In the genomic region with DNA sequence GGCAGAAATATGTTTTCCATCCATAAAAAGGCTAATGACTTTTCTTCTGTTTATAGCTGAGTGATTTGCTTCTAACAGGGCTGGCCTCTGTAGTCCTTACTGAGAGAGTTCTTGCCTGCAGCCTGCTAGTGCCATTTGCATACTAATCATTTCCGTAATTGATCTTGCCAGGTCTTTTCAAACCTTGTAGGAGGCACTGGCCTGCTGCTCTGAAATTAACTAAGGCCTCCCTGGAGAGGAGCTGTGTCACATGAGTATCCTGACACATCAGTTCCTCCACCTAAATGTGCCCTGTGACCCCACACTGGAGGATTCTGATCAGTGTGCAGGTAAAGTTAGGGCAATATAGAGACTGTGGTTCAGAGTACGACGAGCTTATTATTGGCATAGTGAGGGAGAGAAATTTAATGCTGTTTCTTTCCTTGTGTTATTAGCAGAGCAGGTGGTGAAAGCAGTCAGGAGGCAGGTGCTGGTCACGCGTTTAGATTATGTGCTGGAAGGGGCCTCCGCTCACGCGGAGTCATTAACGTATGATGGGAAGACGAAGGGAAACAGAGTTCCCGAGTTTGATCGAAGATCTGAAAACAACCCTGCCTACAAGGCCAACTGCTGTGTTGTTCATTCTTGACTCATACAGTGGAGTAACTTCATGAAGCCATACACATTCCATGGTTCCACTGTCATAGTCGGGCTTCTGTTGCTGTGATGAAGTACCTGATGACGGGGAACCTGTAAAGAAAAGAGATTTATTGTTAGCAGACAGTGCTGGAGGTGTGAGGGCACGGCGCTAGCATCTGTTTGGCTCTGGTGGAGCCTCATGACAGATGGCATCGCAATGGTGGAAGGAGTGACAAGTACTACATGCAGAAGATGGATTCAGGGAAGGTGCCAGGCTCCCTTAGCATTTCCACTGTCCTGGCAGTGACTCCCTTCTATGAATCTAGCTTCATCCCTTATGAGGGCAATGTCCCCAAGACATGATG, we compare ENCODE assay signal across 11 mouse cellular contexts.
DNase-seq lines count a peak whose midpoint lies in the region; ATAC-seq and TF ChIP-seq lines count a peak whose summit lies in the region.
"Had no signal": no experiment of that assay in that cellular context is flagged by ENCODE, and none has a peak within 500 bp of the region (broad histone marks: within the 10 kb centered on the region; RNA-seq: fewer than 3 reads in every experiment).

No protein-coding gene starts in this region.

- no peak overlapping the region for H3K4me2 ChIP-seq in hindbrain, embryonic 11.5 days (replicated peaks; ENCODE audit: low read depth, low read length)
- no peak overlapping the region for H3K4me2 ChIP-seq in hindbrain, embryonic 15.5 days
- no peak overlapping the region for H3K4me2 ChIP-seq in midbrain, embryonic 15.5 days
- H3K4me2 ChIP-seq in intestine, postnatal 0 days (replicated peaks; ENCODE audit: low read depth) = no peak overlapping the region
- H3K4me2 ChIP-seq: lung, embryonic 14.5 days had no signal

- peak; percentile 19 for DNase-seq in hindbrain, embryonic 11.5 days (ENCODE audit: low spot score)
- DNase-seq in hindbrain, embryonic 10.5 days (ENCODE audit: low spot score) = no peak
- DNase-seq in brain, embryonic 14.5 days (ENCODE audit: low read depth) = peak; percentile 78
- DNase-seq in heart, adult 9 months (ENCODE audit: low spot score in 2 of 2) = no peak
- DNase-seq: adrenal gland, adult 2 months; gastrocnemius, postnatal 10 days; lung, embryonic 14.5 days; right cerebral cortex, postnatal 4 days had no signal

- H3K36me3 ChIP-seq in hindbrain, embryonic 11.5 days (ENCODE audit: control insufficient read depth, insufficient read depth, low read length) = no peaks in the 10 kb centered on the region
- H3K36me3 ChIP-seq in hindbrain, embryonic 10.5 days = no peaks in the 10 kb centered on the region
- H3K36me3 ChIP-seq in hindbrain, embryonic 15.5 days = no peaks in the 10 kb centered on the region
- no peaks in the 10 kb centered on the region for H3K36me3 ChIP-seq in midbrain, embryonic 15.5 days (replicated peaks)
- H3K36me3 ChIP-seq in intestine, postnatal 0 days (ENCODE audit: control insufficient read depth, insufficient read depth) = no peaks in the 10 kb centered on the region

- no peaks in the 10 kb centered on the region for H3K9me3 ChIP-seq in hindbrain, embryonic 11.5 days (ENCODE audit: control insufficient read depth, low read length)
- no peaks in the 10 kb centered on the region for H3K9me3 ChIP-seq in hindbrain, embryonic 10.5 days
- H3K9me3 ChIP-seq in hindbrain, embryonic 15.5 days = no peaks in the 10 kb centered on the region
- H3K9me3 ChIP-seq in midbrain, embryonic 15.5 days = no peaks in the 10 kb centered on the region
- H3K9me3 ChIP-seq in intestine, postnatal 0 days (ENCODE audit: control insufficient read depth) = no peaks in the 10 kb centered on the region

- H3K4me3 ChIP-seq in hindbrain, embryonic 11.5 days (ENCODE audit: low read depth, low read length) = no peak overlapping the region
- no peak overlapping the region for H3K4me3 ChIP-seq in hindbrain, embryonic 10.5 days
- H3K4me3 ChIP-seq in hindbrain, embryonic 15.5 days = no peak overlapping the region
- no peak overlapping the region for H3K4me3 ChIP-seq in midbrain, embryonic 15.5 days
- no peak overlapping the region for H3K4me3 ChIP-seq in intestine, postnatal 0 days (ENCODE audit: low read depth, low read length)

- no peaks in the 10 kb centered on the region for H3K27me3 ChIP-seq in hindbrain, embryonic 11.5 days (ENCODE audit: control insufficient read depth, insufficient read depth, low read length)
- H3K27me3 ChIP-seq in hindbrain, embryonic 10.5 days (ENCODE audit: insufficient read depth, poor library complexity, severe bottlenecking) = no peaks in the 10 kb centered on the region
- H3K27me3 ChIP-seq in hindbrain, embryonic 15.5 days = no peaks in the 10 kb centered on the region
- no peaks in the 10 kb centered on the region for H3K27me3 ChIP-seq in midbrain, embryonic 15.5 days (replicated peaks)
- no peaks in the 10 kb centered on the region for H3K27me3 ChIP-seq in intestine, postnatal 0 days (replicated peaks; ENCODE audit: control insufficient read depth, insufficient read depth, low read length)

- 64% methylated on average over 17 of the region's 17 CpGs for WGBS in hindbrain, embryonic 11.5 days
- 71% methylated on average over 17 of the region's 17 CpGs for WGBS in hindbrain, embryonic 10.5 days
- WGBS in hindbrain, embryonic 15.5 days = 41% methylated on average over 17 of the region's 17 CpGs
- WGBS in midbrain, embryonic 15.5 days = 58% methylated on average over 17 of the region's 17 CpGs
- 68% methylated on average over 17 of the region's 17 CpGs for WGBS in intestine, postnatal 0 days

- no peak for TF ChIP-seq CTCF in brain, embryonic 14.5 days (IDR thresholded peaks at IDR 0.05; ENCODE audit: borderline replicate concordance, extremely low read depth, insufficient read depth, insufficient read length)
- TF ChIP-seq CTCF in intestine, postnatal 0 days (IDR thresholded peaks at IDR 0.05; ENCODE audit: low read depth) = no peak

- no peak overlapping the region for H3K27ac ChIP-seq in hindbrain, embryonic 11.5 days (ENCODE audit: low read depth, low read length)
- H3K27ac ChIP-seq in hindbrain, embryonic 10.5 days = no peak overlapping the region
- H3K27ac ChIP-seq in hindbrain, embryonic 15.5 days (replicated peaks) = 0 out of 2 replicates have a peak overlapping the region, but pooled peaks have one; percentile 1
- 0 out of 2 replicates have a peak overlapping the region, but pooled peaks have one; percentile 43 for H3K27ac ChIP-seq in midbrain, embryonic 15.5 days
- H3K27ac ChIP-seq in intestine, postnatal 0 days (ENCODE audit: low read depth, low read length) = no peak overlapping the region

- peak; percentile 75 for ATAC-seq in hindbrain, embryonic 11.5 days (ENCODE audit: low FRiP score)
- ATAC-seq in hindbrain, embryonic 15.5 days (ENCODE audit: low FRiP score, low read depth) = peak; percentile 84
- peak; percentile 82 for ATAC-seq in midbrain, embryonic 15.5 days (replicated peaks)
- ATAC-seq in intestine, postnatal 0 days = no peak

- no peak for TF ChIP-seq POLR2A in brain, embryonic 14.5 days (IDR thresholded peaks at IDR 0.05; ENCODE audit: borderline replicate concordance, extremely low read depth, insufficient read depth, insufficient read length, poor library complexity, severe bottlenecking)

- no peak overlapping the region for H3K9ac ChIP-seq in hindbrain, embryonic 11.5 days (ENCODE audit: low read depth, low read length)
- H3K9ac ChIP-seq in hindbrain, embryonic 15.5 days = no peak overlapping the region
- H3K9ac ChIP-seq in midbrain, embryonic 15.5 days = no peak overlapping the region
- H3K9ac ChIP-seq in intestine, postnatal 0 days (ENCODE audit: low read depth, low read length) = no peak overlapping the region
- H3K9ac ChIP-seq: lung, embryonic 14.5 days had no signal

- H3K4me1 ChIP-seq in hindbrain, embryonic 11.5 days (replicated peaks; ENCODE audit: control insufficient read depth, insufficient read depth, low read length) = no peaks in the 10 kb centered on the region
- H3K4me1 ChIP-seq in hindbrain, embryonic 10.5 days (replicated peaks) = peaks cover 8% of the 10 kb centered on the region; the same call in 1 of the 2 replicates
- H3K4me1 ChIP-seq in hindbrain, embryonic 15.5 days (replicated peaks) = peaks cover 14% of the 10 kb centered on the region; the same call in 1 of the 2 replicates
- peaks cover 5% of the 10 kb centered on the region; the same call in 1 of the 2 replicates for H3K4me1 ChIP-seq in midbrain, embryonic 15.5 days
- H3K4me1 ChIP-seq in intestine, postnatal 0 days (replicated peaks; ENCODE audit: control insufficient read depth, insufficient read depth, low read length) = no peaks in the 10 kb centered on the region

Comparison
In these comparisons a context has a peak if more than half of its experiments do, and no peak if none do; other contexts are left out.
1. DNase-seq: peak in hindbrain, embryonic 11.5 days (single experiment) and brain, embryonic 14.5 days (single experiment); none in hindbrain, embryonic 10.5 days (single experiment) and heart, adult 9 months (0 of 2).
2. H3K27ac ChIP-seq: peak in hindbrain, embryonic 15.5 days (single experiment) and midbrain, embryonic 15.5 days (single experiment); none in hindbrain, embryonic 11.5 days (single experiment), hindbrain, embryonic 10.5 days (single experiment) and intestine, postnatal 0 days (single experiment).